Mouse (Mus musculus) heart, adult 8-10 months (tissue): ENCODE measurements around the gene Sox5. TPM values are rescaled to one million over a fixed set of nuclear protein-coding genes. Genes with fewer than 3 reads are reported as not detected.

ENCODE experiments used
- DNase-seq: peaks from one replicate; pipeline ENCODE4 v3.0.0; 2022; ENCODE audit warnings: low spot score
- total RNA-seq, 4 experiments: library from RNA; stranded (reverse); gene quantifications; 2 replicates each; pipeline ENCODE4 v1.2.4; 2022

Gene Sox5
- total RNA-seq, 4 experiments from 2014 or later, result 1.1 to 3.1 (median 2.2) TPM

GRCm38 (mm10) chr6:144659115-144660108 lies 122.4 kb downstream of the Sox5 start:
- no peak for DNase-seq

- no peak for DNase-seq
Observed at GRCm38 (mm10) chr6:144652876-144653275, 128.9 kb downstream of the Sox5 start.

- no peak for DNase-seq
Observed at GRCm38 (mm10) chr6:144648896-144649295, 132.9 kb downstream of the Sox5 start.

- no peak for DNase-seq
Observed at GRCm38 (mm10) chr6:144648124-144648591, 133.6 kb downstream of the Sox5 start.

GRCm38 (mm10) chr6:144646331-144646730 lies 135.4 kb downstream of the Sox5 start:
- no peak for DNase-seq

- DNase-seq, result no peak
Observed at GRCm38 (mm10) chr6:144645796-144646195, 136.0 kb downstream of the Sox5 start.

- peak; percentile 33 for DNase-seq
Observed at GRCm38 (mm10) chr6:144644711-144645110, 137.1 kb downstream of the Sox5 start.

GRCm38 (mm10) chr6:144643601-144644000 lies 138.2 kb downstream of the Sox5 start:
- no peak for DNase-seq

- DNase-seq, result peak; percentile 21
Observed at GRCm38 (mm10) chr6:144641888-144642287, 139.9 kb downstream of the Sox5 start.

- no peak for DNase-seq
Observed at GRCm38 (mm10) chr6:144640591-144640990, 141.2 kb downstream of the Sox5 start.

- DNase-seq, result no peak
Observed at GRCm38 (mm10) chr6:144638547-144638946, 143.2 kb downstream of the Sox5 start.

GRCm38 (mm10) chr6:144627539-144628115 lies 154.2 kb downstream of the Sox5 start:
- DNase-seq, result no peak

- DNase-seq, result no peak
Observed at GRCm38 (mm10) chr6:144621089-144621769, 160.5 kb downstream of the Sox5 start.

- DNase-seq, result no peak
Observed at GRCm38 (mm10) chr6:144611383-144611791, 170.4 kb downstream of the Sox5 start.

- DNase-seq, result no peak
Observed at GRCm38 (mm10) chr6:144610878-144611277, 170.9 kb downstream of the Sox5 start.

GRCm38 (mm10) chr6:144602883-144603282 lies 178.9 kb downstream of the Sox5 start:
- no peak for DNase-seq

GRCm38 (mm10) chr6:144600351-144600750 lies 181.4 kb downstream of the Sox5 start:
- no peak for DNase-seq

GRCm38 (mm10) chr6:144598324-144598973 lies 183.3 kb downstream of the Sox5 start:
- no peak for DNase-seq

GRCm38 (mm10) chr6:144596536-144597210 lies 185.1 kb downstream of the Sox5 start:
- no peak for DNase-seq

- no peak for DNase-seq
Observed at GRCm38 (mm10) chr6:144584854-144585253, 196.9 kb downstream of the Sox5 start.
